Mouse (Mus musculus): ENCODE measurements around the gene Zfp536.

GRCm38 (mm10) chr7:37572021-37572420 is 201.4 kb downstream of the Zfp536 start:
- TF ChIP-seq CTCF (IDR thresholded peaks at IDR 0.05; ENCODE audit: low read depth), result no peak
- no peak for TF ChIP-seq EP300 (IDR thresholded peaks at IDR 0.05; ENCODE audit: low read depth)

Data from heart, postnatal 0 days (tissue).